Mouse (Mus musculus) testis, adult 10 weeks (tissue): Measurements from ENCODE around the gene Ap1b1. TPM values are rescaled to one million over a fixed set of nuclear protein-coding genes. Genes with fewer than 3 reads are reported as not detected.

Experiments used
- polyA plus RNA-seq: library from polyadenylated mRNA; stranded (reverse); fragments of 350-450 nt; fragmentation: Illumina TruSeq; extraction: RNeasy Lipid Tissue Mini Kit (QIAGEN cat#74804); gene quantifications from one replicate; pipeline ENCODE4 v1.2.3, GENCODE M21; 2014; ENCODE audit warnings: low read depth, low replicate concordance

The Ap1b1 gene
- 38.5 TPM for polyA plus RNA-seq

DNA sequence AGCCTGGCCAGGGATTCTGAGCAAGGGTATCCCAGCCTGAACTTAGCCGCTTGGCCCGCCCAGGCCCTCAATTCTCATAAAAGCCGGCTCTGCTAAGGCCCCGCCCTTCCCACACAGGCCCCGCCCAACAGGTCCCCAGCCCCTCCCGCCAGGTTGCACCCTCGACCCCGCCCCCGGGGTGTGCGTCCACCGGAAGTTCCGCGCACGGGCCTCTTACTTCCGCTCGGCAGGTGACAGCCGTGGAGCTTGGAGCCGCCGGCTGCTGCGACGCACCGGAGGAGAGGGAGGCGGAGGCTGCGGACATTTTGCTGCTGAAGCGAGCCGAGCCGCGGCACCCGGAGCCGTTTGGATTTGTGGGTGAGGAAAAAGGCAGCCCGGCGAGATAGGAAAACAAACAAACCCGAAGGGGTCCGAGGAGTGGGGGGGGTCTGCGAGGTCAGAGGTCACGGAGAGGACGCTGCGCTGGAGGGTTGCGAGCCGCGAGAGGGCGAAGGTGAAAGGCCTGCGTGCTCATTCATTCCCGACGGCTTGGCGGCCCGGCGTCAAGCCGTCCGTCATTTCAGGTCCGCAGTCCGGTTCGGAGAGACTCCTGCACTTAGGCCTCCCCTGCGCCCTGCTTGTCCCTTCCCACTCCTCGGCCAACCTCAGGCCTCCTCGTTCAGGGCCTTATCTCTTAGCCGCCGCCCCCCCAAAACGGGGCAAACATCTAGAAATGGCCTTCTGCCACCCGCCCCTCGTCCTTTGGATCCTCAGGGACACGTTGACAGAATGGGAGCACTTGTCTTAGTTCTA is at the start of gene Ap1b1:
TSS of gene Ap1b1 (plus strand) at position 130 of the 792 bp plus-strand sequence.

DNA sequence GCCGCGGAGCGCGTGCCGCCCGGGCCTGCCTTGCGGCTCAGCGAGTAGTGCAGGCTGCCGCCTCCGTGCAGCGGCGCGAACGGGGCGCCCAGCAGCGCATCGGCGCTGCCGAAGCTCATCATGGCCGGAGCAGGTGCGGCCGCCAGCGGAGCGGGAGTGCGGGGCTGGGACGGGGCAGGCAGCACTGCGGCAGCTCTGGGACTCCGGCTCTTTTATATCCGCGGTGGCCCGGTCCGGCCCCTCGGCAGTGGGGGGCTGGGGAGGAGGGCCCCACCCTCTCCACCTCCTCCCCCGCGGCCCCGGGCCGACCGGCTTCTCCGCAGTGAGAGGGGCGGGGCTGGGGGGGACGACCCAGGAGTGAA is 38.8 kb upstream of the Ap1b1 start, which contains the start of gene Nefh:
TSS of gene Nefh (minus strand) at position 252 of the 362 bp plus-strand sequence.

DNA sequence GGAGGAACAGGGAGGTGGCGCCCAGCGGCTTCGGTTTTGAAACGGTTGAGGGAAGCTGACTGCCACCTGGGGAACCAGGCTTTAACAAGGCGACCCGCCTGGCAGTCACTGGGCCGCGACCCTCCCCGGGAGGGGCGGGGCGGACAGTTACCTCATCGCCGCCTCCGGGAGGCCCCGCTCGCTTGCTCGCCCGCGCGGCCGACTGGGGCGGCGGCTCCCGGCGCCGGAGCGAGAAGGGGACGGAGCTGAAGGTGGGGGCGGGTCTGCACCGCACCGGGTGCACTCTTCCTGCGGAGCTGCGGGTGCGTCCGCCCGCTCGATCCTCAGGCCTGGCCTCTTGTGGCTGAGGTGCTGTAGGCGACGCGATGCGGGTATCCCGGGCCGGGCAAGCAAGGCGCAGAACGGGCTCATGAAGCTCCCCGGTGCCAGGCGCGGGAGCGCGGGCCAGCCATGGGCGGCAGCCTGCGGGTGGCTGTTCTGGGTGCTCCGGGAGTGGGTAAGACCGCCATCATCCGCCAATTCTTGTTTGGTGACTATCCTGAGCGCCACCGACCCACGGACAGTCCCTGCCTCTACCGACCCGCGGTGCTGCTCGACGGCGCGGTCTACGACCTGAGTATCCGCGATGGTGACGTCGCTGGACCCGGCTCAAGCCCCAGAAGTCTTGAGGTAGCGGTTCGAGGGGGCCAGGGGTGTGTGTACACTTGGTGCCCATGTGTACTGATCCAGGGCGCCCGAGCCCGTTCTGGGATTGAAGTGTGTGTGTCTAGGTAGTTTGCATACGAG is 71.4 kb downstream of the Ap1b1 start, which contains the start of gene Rasl10a:
TSS of gene Rasl10a (plus strand) at position 273 of the 786 bp plus-strand sequence.

DNA sequence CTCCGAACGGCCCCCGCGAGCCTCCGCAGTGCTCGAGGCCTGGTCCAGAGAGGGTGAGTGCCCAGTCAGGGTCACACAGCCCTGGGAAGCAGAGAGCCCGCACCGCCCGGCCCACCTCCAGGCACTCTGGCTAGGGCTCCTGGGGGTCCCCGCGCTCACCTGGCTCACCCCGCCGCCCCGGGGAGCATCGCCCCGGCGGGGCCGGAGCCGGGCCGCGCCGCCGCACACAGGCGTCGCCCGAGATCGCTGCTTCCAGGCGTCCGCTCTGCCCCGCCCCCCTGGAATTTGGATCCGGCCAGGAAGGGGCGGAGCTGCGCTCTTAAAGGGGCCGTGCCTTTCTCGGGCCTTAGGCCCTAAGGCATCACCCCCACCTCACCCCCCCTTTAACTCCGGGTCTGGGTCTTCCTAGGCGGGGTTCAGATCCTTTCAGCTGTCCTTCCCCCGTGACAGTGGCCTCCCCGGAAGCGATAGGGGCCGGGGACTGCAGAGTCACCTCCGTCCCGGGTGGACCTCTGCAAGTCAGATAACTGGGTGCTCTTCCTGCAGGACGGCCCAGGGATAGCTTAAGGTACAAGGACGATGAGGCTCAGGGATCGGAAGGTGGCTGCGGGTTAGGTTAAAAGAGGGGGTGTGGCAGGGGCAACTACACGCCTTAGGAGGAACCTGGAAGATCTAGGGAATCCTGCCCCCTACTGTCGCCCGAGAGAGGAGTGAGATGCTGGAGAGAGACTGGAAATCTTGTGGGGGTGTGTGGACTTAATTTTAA is 78.6 kb downstream of the Ap1b1 start, which contains the start of gene Gas2l1:
TSS of gene Gas2l1 (minus strand) at position 272 of the 766 bp plus-strand sequence.

Other genes starting within 250 kb of the Ap1b1 start
- not detected for gene Cabp7, start 240.0 kb upstream of the Ap1b1 start, polyA plus RNA-seq
- 138 TPM for gene Nf2, start 137.3 kb upstream of the Ap1b1 start, polyA plus RNA-seq
- gene Nipsnap1, start 112.9 kb upstream of the Ap1b1 start, polyA plus RNA-seq, result 4.2 TPM
- 35.7 TPM for gene Thoc5, start 91.5 kb upstream of the Ap1b1 start, polyA plus RNA-seq
- 1.4 TPM for gene Nefh, start 38.8 kb upstream of the Ap1b1 start, polyA plus RNA-seq
- gene Rasl10a, start 71.3 kb downstream of the Ap1b1 start, polyA plus RNA-seq, result 0.52 TPM
- gene Gas2l1, start 78.5 kb downstream of the Ap1b1 start, polyA plus RNA-seq, result 8.9 TPM
- 11.9 TPM for gene Rhbdd3, start 112.1 kb downstream of the Ap1b1 start, polyA plus RNA-seq
- 359 TPM for gene Ewsr1, start 112.4 kb downstream of the Ap1b1 start, polyA plus RNA-seq
- gene Emid1, start 165.4 kb downstream of the Ap1b1 start, polyA plus RNA-seq, result 0.35 TPM